Mouse (Mus musculus): ENCODE measurements around the gene Sipa1l3.

Sipa1l3 gene

GRCm38 (mm10) chr7:29383255-29383654, 135.2 kb downstream of the Sipa1l3 start:
- peak; percentile 87 for DNase-seq (ENCODE audit: low read depth, low spot score)

GRCm38 (mm10) chr7:29381466-29382040, 136.9 kb downstream of the Sipa1l3 start:
- no peak for DNase-seq (ENCODE audit: low read depth, low spot score)

DNA sequence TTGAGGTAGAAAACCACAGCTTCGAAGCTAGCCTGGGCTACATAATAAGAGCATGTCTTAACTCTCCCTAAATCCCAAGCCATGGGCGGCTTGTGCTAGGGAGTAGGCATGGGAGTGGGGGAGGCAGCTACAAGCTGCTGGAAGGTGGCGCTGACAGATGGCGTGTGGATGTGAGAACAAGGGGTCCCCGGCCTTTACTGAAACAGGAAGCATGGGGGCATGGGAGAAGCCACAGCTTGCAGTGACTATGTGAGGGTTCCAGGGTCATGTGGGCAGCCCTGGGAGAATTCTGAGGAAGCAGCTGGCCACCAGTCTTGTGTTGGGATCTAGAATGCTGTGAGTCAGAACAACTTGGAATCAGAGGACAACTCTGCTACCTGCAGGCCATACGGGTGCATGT, 144.4 kb downstream of the Sipa1l3 start:
- DNase-seq (ENCODE audit: low read depth, low spot score), result no peak

DNA sequence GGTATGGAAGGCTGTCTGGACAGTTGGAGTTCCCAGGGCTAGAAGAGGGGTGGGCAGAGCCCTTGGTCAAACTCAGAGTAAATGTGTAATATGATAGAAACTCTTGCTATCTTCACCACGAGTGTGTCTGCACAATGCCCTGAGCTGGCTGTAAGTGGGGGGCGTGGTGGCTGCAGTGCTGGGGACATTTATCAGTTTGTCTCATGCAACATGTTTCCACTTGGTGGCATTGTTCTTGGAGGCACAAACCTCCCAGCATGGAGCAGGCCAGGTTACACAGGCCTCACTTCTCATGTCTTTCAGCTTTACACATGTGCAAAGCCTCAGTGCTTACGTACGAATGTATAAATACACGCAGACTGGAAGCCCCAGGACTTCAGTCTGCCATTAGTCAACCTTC, 146.3 kb downstream of the Sipa1l3 start:
- no peak for DNase-seq (ENCODE audit: low read depth, low spot score)

GRCm38 (mm10) chr7:29370031-29370430, 148.4 kb downstream of the Sipa1l3 start:
- peak; percentile 42 for DNase-seq (ENCODE audit: low read depth, low spot score)

DNA sequence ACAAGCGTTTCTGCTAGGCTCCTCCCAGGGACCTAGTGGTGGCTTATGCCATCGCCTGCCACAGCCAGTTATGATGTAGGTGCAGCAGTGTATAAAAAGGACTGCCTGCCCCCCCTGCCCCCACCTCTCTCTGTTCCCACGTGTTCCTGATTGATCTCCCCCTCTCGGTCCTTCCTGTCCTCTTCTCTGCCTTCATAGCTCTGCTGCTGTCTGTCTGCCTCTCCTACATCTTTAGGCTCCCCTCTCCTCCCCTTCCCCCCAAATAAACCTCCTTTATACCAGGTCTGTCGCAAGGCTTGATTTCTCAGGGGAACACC, 150.5 kb downstream of the Sipa1l3 start:
- no peak for DNase-seq (ENCODE audit: low read depth, low spot score)

- DNase-seq (ENCODE audit: low read depth, low spot score), result peak; percentile 60
Observed at GRCm38 (mm10) chr7:29367166-29368003, 151.1 kb downstream of the Sipa1l3 start.

GRCm38 (mm10) chr7:29364052-29364451, 154.4 kb downstream of the Sipa1l3 start:
- DNase-seq (ENCODE audit: low read depth, low spot score), result peak; percentile 70

DNA sequence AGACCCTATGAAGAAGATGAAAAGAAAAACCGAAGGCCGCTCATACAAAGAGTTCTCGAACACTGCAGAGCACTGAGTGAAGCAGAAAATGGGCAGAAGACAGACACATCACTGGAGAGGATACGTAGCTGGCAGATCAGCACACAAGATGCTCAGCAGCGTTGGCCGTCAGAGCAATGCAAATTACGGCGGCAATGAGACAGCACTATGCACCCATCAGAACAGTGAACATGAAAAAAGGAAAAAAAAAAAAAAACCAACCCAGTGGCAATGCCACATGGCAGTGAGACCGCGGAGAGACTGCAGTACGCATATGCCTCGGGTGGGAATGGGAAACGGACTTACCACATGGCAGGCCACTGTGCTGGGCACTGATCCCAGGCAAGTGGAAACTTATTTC, 156.9 kb downstream of the Sipa1l3 start:
- DNase-seq (ENCODE audit: low read depth, low spot score), result no peak

DNA sequence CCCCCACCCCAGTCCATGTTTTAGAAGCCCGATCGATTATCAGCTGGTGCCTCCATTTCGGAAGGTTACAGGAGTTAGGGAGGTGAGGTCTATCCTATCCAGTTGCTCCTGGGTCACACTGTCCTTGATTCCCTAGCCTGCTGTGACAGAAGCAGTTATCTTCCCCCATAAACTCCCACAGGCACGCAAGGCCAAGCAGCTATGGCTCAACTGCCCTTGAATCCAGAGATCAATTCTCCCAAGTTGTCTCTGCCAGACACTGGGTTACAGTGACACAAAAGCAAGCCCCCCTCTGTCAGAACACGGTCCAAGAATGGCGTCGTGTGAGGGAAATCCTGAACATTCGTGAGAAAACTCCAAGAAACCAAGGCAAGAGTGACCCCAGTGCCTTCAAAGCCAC, 163.0 kb downstream of the Sipa1l3 start:
- no peak for DNase-seq (ENCODE audit: low read depth, low spot score)

DNA sequence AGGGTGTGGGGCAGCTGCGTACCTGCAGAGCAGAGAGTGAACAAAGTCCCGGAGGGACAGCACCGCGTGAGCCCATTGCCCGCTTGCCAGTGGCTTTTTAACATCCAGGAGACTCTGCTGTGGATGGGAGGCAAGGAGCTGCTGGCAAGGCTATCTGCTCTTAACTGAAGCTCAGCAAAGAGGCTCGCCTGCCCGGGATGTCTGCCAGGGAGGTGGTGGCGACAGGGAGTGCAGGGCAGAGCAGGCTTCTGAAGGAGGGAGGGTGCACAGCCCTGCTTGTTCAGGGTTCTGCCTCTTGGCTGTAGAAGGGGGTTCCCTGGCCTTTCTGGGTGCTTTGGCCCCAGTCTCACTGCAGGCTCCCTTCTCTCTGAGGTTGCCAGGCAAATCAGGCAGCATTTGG, 164.3 kb downstream of the Sipa1l3 start:
- no peak for DNase-seq (ENCODE audit: low read depth, low spot score)

DNA sequence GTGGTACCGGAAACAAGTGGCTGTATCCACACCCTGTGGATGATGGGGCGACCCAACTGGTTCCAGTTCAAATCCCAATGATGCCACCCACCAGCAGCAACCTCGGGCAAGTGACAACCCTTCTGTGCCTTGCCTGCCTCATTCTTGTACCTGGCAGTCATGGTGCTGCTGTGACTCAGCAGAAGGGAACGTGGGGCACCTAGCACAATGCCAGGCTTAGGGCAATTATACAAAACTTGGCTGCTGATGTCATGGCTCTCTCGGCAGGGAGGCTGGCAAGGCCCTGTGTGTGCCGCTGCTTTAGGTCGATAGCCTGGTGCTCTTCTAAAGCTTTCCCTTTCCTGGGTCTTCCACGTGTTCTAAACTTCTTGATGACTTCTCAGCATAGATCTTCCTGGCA, 166.2 kb downstream of the Sipa1l3 start:
- DNase-seq (ENCODE audit: low read depth, low spot score), result no peak

- DNase-seq (ENCODE audit: low read depth, low spot score), result peak; percentile 80
Observed at GRCm38 (mm10) chr7:29350489-29350888, 168.0 kb downstream of the Sipa1l3 start.

DNA sequence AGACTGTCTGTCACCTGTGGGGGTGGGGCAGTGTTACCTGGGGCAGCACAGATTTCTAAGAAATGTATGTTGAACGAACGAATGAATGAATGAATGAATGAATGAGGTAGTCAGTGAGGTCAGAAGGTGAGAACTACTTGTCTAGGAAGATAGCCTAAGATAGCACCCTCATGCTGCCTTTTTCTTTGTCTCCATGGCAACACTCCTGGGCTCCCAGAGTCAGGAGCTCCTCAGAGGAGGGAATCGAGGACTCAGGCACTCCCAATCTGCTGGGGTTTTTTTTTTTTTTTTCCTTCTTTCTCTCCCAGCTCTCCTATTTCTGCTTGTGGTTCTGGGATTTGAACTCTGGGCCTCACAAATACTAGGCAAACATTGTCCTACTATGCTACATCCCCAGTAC, 172.2 kb downstream of the Sipa1l3 start:
- DNase-seq (ENCODE audit: low read depth, low spot score), result peak; percentile 78

GRCm38 (mm10) chr7:29345534-29345933, 172.9 kb downstream of the Sipa1l3 start:
- no peak for DNase-seq (ENCODE audit: low read depth, low spot score)

- no peak for DNase-seq (ENCODE audit: low read depth, low spot score)
Observed at GRCm38 (mm10) chr7:29343746-29344145, 174.7 kb downstream of the Sipa1l3 start.

DNA sequence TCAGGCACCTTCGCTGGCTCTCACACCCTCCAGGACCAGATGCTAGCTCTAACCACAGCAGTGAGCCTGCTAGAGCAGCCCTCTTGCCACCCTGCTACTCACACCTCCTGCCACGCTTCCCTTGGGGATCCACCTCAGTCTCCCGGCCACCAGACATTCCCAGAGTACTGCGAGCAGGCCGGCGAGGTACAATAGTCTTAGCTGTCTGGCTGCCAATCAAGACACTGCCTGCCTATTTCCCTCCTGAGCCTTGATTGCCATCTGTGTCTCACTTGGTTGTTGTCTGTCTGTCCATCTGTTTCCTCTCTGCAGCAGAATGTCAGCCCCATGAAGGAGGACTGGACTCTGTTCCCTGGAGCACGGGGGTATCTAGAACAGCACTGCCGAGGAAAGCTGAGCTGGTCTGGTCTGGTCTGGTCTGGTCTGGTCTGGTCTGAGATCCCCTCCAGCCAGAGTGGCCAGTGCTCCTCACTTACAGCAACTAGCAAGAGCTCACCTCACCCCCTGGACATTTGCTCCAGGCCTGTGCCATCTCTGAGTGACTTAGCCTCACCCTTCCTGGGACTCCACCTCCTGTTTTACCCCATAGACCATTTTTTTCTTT, 175.8 kb downstream of the Sipa1l3 start:
- DNase-seq (ENCODE audit: low read depth, low spot score), result peak; percentile 44

- DNase-seq (ENCODE audit: low read depth, low spot score), result peak; percentile 49
Observed at GRCm38 (mm10) chr7:29341722-29342121, 176.7 kb downstream of the Sipa1l3 start.

DNA sequence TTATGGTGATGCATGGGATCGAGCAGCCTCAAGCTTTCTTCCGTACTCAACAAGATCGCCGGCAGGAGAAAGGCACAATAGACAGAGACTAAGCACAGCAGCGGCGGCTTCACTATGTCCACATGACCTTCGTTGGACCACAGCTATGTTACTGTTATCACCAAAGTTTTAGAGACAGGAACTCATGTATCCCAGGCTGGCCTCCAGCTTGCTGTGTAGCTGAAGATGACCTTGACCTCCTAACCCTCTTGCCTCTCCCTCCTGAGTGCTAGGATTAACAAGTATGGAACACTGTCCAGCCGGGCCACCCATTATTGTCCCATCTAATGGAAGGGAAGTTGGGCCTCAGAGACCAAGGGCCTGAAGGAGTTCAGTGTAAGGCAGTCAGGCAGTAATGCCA, 177.6 kb downstream of the Sipa1l3 start:
- DNase-seq (ENCODE audit: low read depth, low spot score), result peak; percentile 44

- DNase-seq (ENCODE audit: low read depth, low spot score), result no peak
Observed at GRCm38 (mm10) chr7:29340247-29340646, 178.2 kb downstream of the Sipa1l3 start.

DNA sequence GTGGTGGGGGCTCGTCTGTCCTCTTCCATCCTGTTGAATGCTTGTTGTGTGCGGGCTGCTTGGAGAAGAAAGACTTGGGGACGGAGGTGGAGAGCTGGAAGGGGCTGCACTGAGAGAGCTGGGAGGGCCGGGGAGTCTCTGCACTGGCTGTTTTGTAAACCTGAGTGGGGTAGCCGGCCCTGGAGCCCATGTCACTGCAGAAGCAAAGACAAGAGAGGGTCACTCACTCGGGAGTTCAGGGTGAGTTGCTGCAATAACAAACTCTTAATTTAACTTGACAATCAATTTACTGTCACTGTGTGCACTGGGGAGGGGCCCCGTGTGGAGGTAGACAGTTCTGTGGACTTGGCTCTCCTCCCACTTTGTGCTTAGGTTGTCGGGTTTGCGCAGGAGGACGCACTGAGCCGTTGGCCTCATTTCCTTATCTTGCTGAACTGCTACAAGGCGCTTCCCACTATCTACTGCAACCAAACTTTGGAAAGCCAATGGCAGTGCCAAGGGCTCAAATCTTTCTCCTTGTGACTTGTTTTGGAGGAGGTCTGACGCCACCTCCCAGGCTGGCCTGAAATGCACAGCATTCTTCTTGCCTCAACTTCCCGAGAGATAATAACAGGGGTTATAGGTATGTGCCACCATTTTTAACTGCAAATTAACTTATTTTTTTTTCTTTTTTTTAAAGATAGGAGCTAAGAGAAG, 179.3 kb downstream of the Sipa1l3 start:
- no peak for DNase-seq (ENCODE audit: low read depth, low spot score)

DNA sequence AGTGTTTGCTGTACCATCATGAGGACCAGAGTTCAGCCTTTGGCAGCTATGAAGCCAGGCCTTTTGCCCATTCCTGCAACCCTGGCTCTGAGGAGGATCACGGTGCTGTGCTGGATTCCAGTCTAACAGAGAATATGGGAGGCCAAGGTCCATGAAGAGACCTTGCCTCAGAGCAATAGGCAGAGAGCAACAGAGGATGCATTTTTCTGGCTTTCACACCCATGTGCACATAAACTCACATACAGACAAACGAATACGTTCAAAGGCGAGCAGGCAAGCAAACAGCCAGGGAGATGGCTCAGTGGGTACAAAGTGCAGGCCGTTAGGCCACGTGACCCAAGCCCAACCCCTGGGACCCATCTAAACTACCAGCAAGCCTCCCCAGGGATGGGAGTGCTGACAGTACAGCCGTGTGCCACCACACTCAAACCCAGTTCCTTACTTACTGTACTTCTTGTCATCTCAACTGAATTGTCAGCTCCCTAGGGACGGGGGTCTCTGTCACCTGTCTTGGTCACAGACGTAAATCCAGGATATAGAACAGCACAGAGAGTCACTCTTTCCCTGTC, 180.0 kb downstream of the Sipa1l3 start:
- DNase-seq (ENCODE audit: low read depth, low spot score), result no peak
